ENCODE assay signal across 14 mouse cellular contexts in genomic region chr1:185308334-185308733, GRCm38 (mm10).
"Had no signal": no experiment of that assay in that cellular context is flagged by ENCODE, and none has a peak within 500 bp of the region (broad histone marks: within the 10 kb centered on the region; RNA-seq: fewer than 3 reads in every experiment).

No protein-coding gene starts in this region.

- H3K4me2 ChIP-seq: limb, embryonic 12.5 days; liver, embryonic 13.5 days; lung, embryonic 15.5 days; midbrain, embryonic 12.5 days; neural tube, embryonic 13.5 days had no signal

- H3K27ac ChIP-seq: layer of hippocampus, adult 2 months; limb, embryonic 12.5 days; liver, embryonic 13.5 days; lung, embryonic 15.5 days; midbrain, embryonic 12.5 days; neural tube, embryonic 13.5 days had no signal

- ATAC-seq: midbrain, embryonic 16.5 days had no signal

- H3K9me3 ChIP-seq: liver, embryonic 13.5 days; lung, embryonic 15.5 days; midbrain, embryonic 12.5 days; neural tube, embryonic 13.5 days; stomach, embryonic 15.5 days had no signal

- H3K27me3 ChIP-seq: limb, embryonic 12.5 days; liver, embryonic 13.5 days; lung, embryonic 15.5 days; midbrain, embryonic 12.5 days; neural tube, embryonic 13.5 days; stomach, embryonic 15.5 days had no signal

- H3K4me3 ChIP-seq: layer of hippocampus, adult 2 months; limb, embryonic 12.5 days; liver, embryonic 13.5 days; lung, embryonic 15.5 days; midbrain, embryonic 12.5 days; neural tube, embryonic 13.5 days; stomach, embryonic 15.5 days had no signal

- H3K4me1 ChIP-seq: limb, embryonic 12.5 days; liver, embryonic 13.5 days; midbrain, embryonic 12.5 days; neural tube, embryonic 13.5 days; stomach, embryonic 15.5 days had no signal

- H3K9ac ChIP-seq: limb, embryonic 12.5 days; liver, embryonic 13.5 days; liver, postnatal 0 days; lung, embryonic 15.5 days; midbrain, embryonic 12.5 days; neural tube, embryonic 13.5 days; stomach, embryonic 15.5 days had no signal

- DNase-seq: kidney, postnatal 4 days; liver; liver, embryonic 13.5 days; liver, postnatal 0 days; right cerebral cortex, postnatal 14 days; spleen, adult 18-20 months; thymus, postnatal 4 days had no signal
